Mouse (Mus musculus): ENCODE results near the gene Magi2.

GRCm38 (mm10) chr5:20598196-20598595 is 1371.4 kb downstream of the Magi2 start:
- TF ChIP-seq POLR2A (IDR thresholded peaks at IDR 0.05; ENCODE audit: low read depth, low read length) = no peak
- no peak for TF ChIP-seq CTCF (IDR thresholded peaks at IDR 0.05; ENCODE audit: extremely low read depth, insufficient read length, insufficient replicate concordance, low read depth, low read length)
